Mouse (Mus musculus): ENCODE results near the gene Taco1. TPM values are rescaled to one million over a fixed set of nuclear protein-coding genes. Genes with fewer than 3 reads are reported as not detected.

Gene Taco1
- total RNA-seq (2023): 10 to 100 TPM in 1 of 2 experiments, 1 to 10 TPM in 1; 7.7 to 12.7 TPM

DNA sequence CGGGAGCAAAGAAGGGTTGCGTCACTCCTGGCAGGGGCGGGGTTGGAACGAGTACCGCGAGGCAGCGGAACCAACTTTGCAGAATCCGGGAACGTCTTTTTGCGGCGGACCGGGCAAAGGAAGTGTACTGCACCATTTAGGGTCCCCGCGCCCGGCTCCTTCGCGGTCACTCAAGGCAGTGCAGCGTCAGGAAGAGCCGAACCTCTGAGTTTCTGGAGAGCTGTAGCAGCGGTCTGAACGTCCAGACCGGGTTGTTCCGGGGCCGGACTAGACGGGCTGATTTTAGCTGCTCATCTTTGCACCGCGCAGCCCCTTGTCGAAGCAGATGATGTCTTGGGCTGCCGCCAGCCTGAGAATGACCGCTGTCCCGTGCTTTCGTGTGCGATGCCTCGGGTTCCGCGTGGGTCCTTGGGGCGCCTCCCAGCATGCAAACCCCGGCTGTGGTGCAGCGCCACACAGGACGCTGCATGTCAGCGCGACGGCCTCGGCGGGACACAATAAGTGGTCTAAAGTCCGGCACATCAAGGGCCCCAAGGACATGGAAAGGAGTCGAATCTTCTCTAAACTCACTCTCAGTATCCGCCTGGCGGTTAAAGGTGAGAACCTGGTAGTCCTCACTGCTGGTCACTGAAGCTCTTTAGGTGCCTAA lies at the start of gene Taco1:
Taco1 (plus strand) TSS at position 139 of the 649 bp plus-strand sequence.

DNA sequence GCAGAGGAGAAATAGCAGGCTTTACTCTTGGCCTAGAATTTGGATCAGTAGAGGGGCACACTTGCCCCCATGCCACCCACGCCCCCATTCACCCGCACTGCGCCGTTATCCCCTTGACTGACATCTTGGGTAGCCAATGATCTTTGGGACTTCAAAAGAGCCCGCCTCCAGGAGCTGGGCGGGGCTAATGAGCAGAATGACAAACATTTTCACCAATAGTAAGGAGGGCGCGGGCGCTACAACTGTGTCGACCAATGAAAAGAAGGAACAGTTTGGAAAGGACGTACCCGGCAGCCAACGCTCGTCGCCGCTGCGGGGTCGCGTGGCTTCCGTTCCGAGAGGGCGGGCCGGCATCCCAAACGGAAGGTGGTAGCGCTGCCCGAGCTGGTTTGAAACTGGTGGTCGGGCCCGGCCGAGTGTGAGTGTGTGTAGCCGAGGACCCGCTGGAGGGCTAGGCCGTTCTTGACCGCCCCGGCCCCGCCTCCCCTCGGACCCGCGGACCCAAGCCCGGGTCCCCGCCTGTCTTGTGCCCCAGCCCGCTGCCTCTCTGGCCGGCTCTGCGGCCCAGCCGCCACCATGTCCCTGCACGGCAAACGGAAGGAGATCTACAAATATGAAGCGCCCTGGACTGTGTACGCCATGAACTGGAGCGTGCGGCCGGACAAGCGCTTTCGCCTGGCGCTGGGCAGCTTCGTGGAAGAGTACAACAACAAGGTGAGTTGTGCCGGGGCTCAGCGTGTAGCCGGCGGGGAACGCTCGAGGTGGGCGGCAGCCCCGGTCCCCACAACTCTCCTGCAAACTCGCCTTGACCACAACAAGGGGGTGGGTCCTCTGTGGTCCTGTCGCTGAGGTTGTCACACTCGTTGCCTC lies 29.1 kb upstream of the Taco1 start, which contains the start of gene Dcaf7:
Dcaf7 (plus strand) TSS at position 325 of the 870 bp plus-strand sequence.

DNA sequence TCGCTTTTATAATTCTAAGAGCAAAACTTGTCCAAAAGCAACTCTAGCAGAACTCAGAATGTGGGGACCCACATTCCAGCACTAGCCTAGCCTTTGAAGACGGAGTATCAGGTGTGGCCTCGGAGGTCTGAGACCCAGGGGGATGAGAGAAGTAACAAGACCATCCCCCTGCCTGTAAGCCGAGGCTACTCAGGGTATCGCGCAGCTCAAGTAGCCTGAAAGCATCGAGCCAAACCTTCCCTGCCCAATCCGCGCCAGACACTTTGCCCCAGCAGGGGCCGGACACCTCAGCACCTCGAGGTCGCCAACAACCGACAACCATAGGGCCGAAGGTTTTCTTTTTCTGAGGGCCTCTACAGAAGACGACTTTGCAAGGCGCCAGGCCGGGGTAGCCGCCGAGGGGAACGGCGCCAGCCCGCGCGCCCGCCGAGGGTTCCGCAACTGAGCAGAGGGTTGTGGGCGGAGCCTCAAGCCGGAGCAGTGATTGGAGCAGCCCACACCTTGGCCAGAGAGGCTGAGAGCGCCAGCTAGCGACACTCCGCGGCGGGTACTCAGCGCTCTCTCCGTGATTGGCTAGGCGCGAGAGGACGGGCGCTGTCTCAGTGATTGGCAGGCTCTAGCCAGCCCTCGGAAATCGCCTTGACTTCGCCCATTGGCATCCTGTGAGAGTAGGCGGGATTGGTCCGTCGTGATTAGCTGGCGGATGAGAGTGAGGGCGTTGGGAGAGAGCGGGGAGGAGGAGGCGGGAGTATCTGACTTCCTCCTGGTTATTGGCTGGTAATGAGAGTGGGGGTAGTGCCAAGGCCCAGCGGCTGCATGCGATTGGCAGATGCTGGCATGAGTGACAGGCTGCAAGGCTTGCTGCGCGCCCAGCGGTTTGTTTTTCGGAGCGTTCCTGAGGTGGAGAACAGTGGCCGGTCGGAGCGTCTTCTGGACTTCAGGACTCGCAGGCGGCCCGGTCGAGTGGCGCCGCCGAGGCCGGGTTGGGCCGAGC lies 18.1 kb downstream of the Taco1 start, which contains the start of gene Map3k3:
Map3k3 (plus strand) TSS at position 906 of the 994 bp plus-strand sequence.

Other genes with a start within 250 kb of the Taco1 start
- not detected for gene Cyb561, start 112.7 kb upstream of the Taco1 start, total RNA-seq (2023)
- under 1 TPM in 1 of 2 experiments, not detected in 1; 0.24 TPM for gene Ace, start 98.1 kb upstream of the Taco1 start, total RNA-seq (2023)
- not detected for gene Ace3, start 71.4 kb upstream of the Taco1 start, total RNA-seq (2023)
- under 1 TPM in 1 of 2 experiments, not detected in 1; 0.26 TPM for gene Kcnh6, start 57.9 kb upstream of the Taco1 start, total RNA-seq (2023)
- 10 to 100 TPM; 78.3 to 84.5 TPM for gene Dcaf7, start 29.2 kb upstream of the Taco1 start, total RNA-seq (2023)
- 100 to 1,000 TPM; 121 to 133 TPM for gene Map3k3, start 18.6 kb downstream of the Taco1 start, total RNA-seq (2023)
- gene Gm10840, start 94.8 kb downstream of the Taco1 start, total RNA-seq (2023): 10 to 100 TPM in 1 of 2 experiments, 1 to 10 TPM in 1; 4.0 to 15.8 TPM
- 100 to 1,000 TPM; 463 to 554 TPM for gene Limd2, start 94.8 kb downstream of the Taco1 start, total RNA-seq (2023)
- 10 to 100 TPM; 41.1 to 48.4 TPM for gene Strada, start 136.1 kb downstream of the Taco1 start, total RNA-seq (2023)
- gene Ccdc47, start 150.3 kb downstream of the Taco1 start, total RNA-seq (2023): 10 to 100 TPM; 44.7 to 47.6 TPM
- 10 to 100 TPM; 74.1 to 75.4 TPM for gene Ddx42, start 150.9 kb downstream of the Taco1 start, total RNA-seq (2023)
- gene Ftsj3, start 190.0 kb downstream of the Taco1 start, total RNA-seq (2023): 10 to 100 TPM; 73.2 to 73.5 TPM
- gene Psmc5, start 190.1 kb downstream of the Taco1 start, total RNA-seq (2023): 10 to 100 TPM; 54.6 to 62.8 TPM
- gene Smarcd2, start 206.9 kb downstream of the Taco1 start, total RNA-seq (2023): 100 to 1,000 TPM; 164 to 173 TPM
- under 1 TPM in 1 of 2 experiments, not detected in 1; 0.18 TPM for gene Tcam1, start 210.6 kb downstream of the Taco1 start, total RNA-seq (2023)
- gene Gh, start 235.8 kb downstream of the Taco1 start, total RNA-seq (2023): 10 to 100 TPM; 10.4 to 10.9 TPM
- gene Cd79b, start 248.7 kb downstream of the Taco1 start, total RNA-seq (2023): 1,000 to 10,000 TPM; 1,785 to 1,834 TPM